Mouse (Mus musculus) hindbrain, embryonic 12.5 days (tissue): ENCODE data around the gene Plekhg2. TPM values are rescaled to one million over a fixed set of nuclear protein-coding genes. Genes with fewer than 3 reads are reported as not detected.
A peak's percentile ranks its signal among the peaks of the same experiment; 100 is the strongest.

Source experiments
- ATAC-seq: fragments of 200-750 bp; cut with Nextera tagmentation; 2 replicates; pipeline ENCODE4 v1.8.0; 2017; ENCODE audit warnings: moderate TSS enrichment; ENCODE audit not compliant: low FRiP score
- H3K27ac ChIP-seq: fragments of 300-500 bp; sonication (generic); 2 replicates; pipeline ENCODE4 v1.5.1; 2016; ENCODE audit warnings: mild to moderate bottlenecking
- H3K27me3 ChIP-seq: fragments of 300-500 bp; sonication (generic); 2 replicates; pipeline ENCODE4 v1.6.1; 2016; ENCODE audit warnings: mild to moderate bottlenecking
- H3K36me3 ChIP-seq: fragments of 300-500 bp; sonication (generic); 2 replicates; pipeline ENCODE4 v1.6.1; 2016; ENCODE audit warnings: mild to moderate bottlenecking
- H3K4me1 ChIP-seq: fragments of 300-500 bp; sonication (generic); 2 replicates; pipeline ENCODE4 v1.6.1; 2016
- H3K4me2 ChIP-seq: fragments of 300-500 bp; sonication (generic); replicated peaks from 2 replicates; pipeline ENCODE4 v1.6.1; 2016; ENCODE audit warnings: mild to moderate bottlenecking
- H3K4me3 ChIP-seq: fragments of 300-500 bp; sonication (generic); 2 replicates; pipeline ENCODE4 v1.5.1; 2016; ENCODE audit warnings: mild to moderate bottlenecking
- H3K9ac ChIP-seq: fragments of 300-500 bp; sonication (generic); 2 replicates; pipeline ENCODE4 v1.6.1; 2016; ENCODE audit warnings: mild to moderate bottlenecking, moderate library complexity
- H3K9me3 ChIP-seq: fragments of 300-500 bp; sonication (generic); replicated peaks from 2 replicates; pipeline ENCODE4 v1.6.1; 2016; ENCODE audit warnings: mild to moderate bottlenecking
- WGBS: fragments of 180-500 bp; shearing (Covaris S2); methylation state at CpG from one replicate; pipeline ENCODE4 v1.1.7; 2016; 5-methylcytosine and 5-hydroxymethylcytosine counted together
- polyA plus RNA-seq: library from polyadenylated mRNA; unstranded; fragments of >200 nt; fragmentation: Nextera tagmentation; extraction: Ambion mirVana; gene quantifications from 2 replicates; pipeline ENCODE4 v1.2.1, GENCODE M21; 2016

Plekhg2 gene
- polyA plus RNA-seq, 1 experiment from 2014 or later = 71.7 TPM

DNA sequence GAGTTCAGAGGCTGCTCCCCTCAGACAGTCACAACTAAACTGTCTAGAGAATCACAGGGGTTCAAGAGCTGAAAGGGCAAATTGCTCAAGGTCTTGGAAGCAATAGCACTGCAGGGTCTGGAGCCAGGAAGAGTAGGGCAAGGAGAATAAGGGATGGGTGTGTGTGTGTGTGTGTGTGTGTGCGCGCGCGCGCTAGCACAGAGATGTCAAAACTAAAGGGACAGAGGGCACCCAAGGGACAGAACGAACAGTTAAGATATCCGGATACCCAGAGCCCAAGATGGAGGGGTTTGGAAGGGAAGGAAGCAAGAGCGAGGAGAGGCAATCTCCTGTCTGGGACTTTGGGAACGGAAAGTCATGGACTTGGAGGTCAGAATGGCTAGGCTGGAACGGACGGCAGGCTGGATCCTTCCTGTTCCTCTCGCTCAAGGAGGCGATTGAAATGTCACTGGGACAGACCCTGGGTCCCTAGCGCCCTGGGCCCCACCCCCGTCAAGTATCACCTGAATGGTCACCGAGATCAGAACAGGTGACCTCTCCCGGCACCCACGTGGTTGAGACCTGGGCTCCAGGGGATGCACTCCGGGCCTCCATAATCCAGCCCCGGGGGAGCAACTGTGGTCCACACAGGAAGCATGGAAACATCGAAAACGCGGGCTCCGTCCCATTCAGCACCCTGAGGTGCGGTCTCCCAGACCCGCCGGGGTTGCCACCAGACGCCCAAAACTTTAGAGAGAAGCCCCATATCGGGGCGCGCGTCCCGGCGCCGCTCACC, 61.1 kb downstream of the Plekhg2 start:
- ATAC-seq = peak; percentile 65; the same call in 1 of the 2 replicates
- 6% methylated on average over 35 of the region's 35 CpGs for WGBS
- Histone ChIP-seq H3K9ac (peak overlapping the region; percentile 78), H3K4me2 (peak overlapping the region; percentile 89), H3K4me1 (peaks cover 24% of the 10 kb centered on the region), H3K9me3 (no peaks in the 10 kb centered on the region), H3K36me3 (peaks cover 54% of the 10 kb centered on the region), H3K4me3 (peak overlapping the region; percentile 65), H3K27me3 (no peaks in the 10 kb centered on the region), H3K27ac (peak overlapping the region; percentile 69)

- H3K27me3 ChIP-seq = no peaks in the 10 kb centered on the region
- peak overlapping the region; percentile 89; the same call in 1 of the 2 replicates for H3K4me2 ChIP-seq
- H3K9ac ChIP-seq = no peak overlapping the region
- ATAC-seq = peak; percentile 21; the same call in 1 of the 2 replicates
- peaks cover 54% of the 10 kb centered on the region for H3K36me3 ChIP-seq
- no peak overlapping the region; the same call in 1 of the 2 replicates for H3K4me3 ChIP-seq
- H3K27ac ChIP-seq = peak overlapping the region; percentile 58
- H3K4me1 ChIP-seq = peaks cover 24% of the 10 kb centered on the region
- no peaks in the 10 kb centered on the region for H3K9me3 ChIP-seq
- WGBS = 35% methylated on average over 9 of the region's 9 CpGs
Observed at GRCm38 (mm10) chr7:28309737-28310136, 62.7 kb downstream of the Plekhg2 start.

Other genes with a start within 250 kb of the Plekhg2 start
- 0.09 and 0.12 TPM in 2 replicates for gene 9530053A07Rik, start 243.1 kb downstream of the Plekhg2 start, polyA plus RNA-seq
- gene Fbl, start 202.9 kb downstream of the Plekhg2 start, polyA plus RNA-seq = 115 and 120 TPM in 2 replicates
- gene Dyrk1b, start 193.1 kb downstream of the Plekhg2 start, polyA plus RNA-seq = 21.5 and 21.7 TPM in 2 replicates
- 19.3 and 20.0 TPM in 2 replicates for gene Eid2, start 104.7 kb downstream of the Plekhg2 start, polyA plus RNA-seq
- 26.7 and 28.4 TPM in 2 replicates for gene Eid2b, start 94.9 kb downstream of the Plekhg2 start, polyA plus RNA-seq
- 0.34 and 0.82 TPM in 2 replicates for gene Selenov, start 81.4 kb downstream of the Plekhg2 start, polyA plus RNA-seq
- gene Dll3, start 70.4 kb downstream of the Plekhg2 start, polyA plus RNA-seq = 56.6 and 58.9 TPM in 2 replicates
- 142 and 160 TPM in 2 replicates for gene Timm50, start 60.5 kb downstream of the Plekhg2 start, polyA plus RNA-seq
- 105 and 112 TPM in 2 replicates for gene Supt5, start 33.9 kb downstream of the Plekhg2 start, polyA plus RNA-seq
- 514 and 573 TPM in 2 replicates for gene Rps16, start 21.9 kb downstream of the Plekhg2 start, polyA plus RNA-seq
- 6.3 and 7.3 TPM in 2 replicates for gene Zfp36, start 7.7 kb upstream of the Plekhg2 start, polyA plus RNA-seq
- 39.6 and 42.2 TPM in 2 replicates for gene Med29, start 20.1 kb upstream of the Plekhg2 start, polyA plus RNA-seq
- gene Paf1, start 20.4 kb upstream of the Plekhg2 start, polyA plus RNA-seq = 83.9 and 85.9 TPM in 2 replicates
- 5.9 and 6.5 TPM in 2 replicates for gene Gmfg, start 64.8 kb upstream of the Plekhg2 start, polyA plus RNA-seq
- gene Lrfn1, start 79.4 kb upstream of the Plekhg2 start, polyA plus RNA-seq = 14.0 and 15.9 TPM in 2 replicates
- not detected in 2 replicates for gene Ifnl2, start 137.9 kb upstream of the Plekhg2 start, polyA plus RNA-seq
- gene Ifnl3, start 150.2 kb upstream of the Plekhg2 start, polyA plus RNA-seq = not detected in 2 replicates
- gene Sycn, start 168.3 kb upstream of the Plekhg2 start, polyA plus RNA-seq = not detected in 2 replicates
- not detected in 2 replicates for gene Nccrp1, start 174.7 kb upstream of the Plekhg2 start, polyA plus RNA-seq
- 35.6 and 38.6 TPM in 2 replicates for gene Samd4b, start 225.5 kb upstream of the Plekhg2 start, polyA plus RNA-seq
- 31.8 and 34.3 TPM in 2 replicates for gene Pak4, start 225.6 kb upstream of the Plekhg2 start, polyA plus RNA-seq